Mouse (Mus musculus) forebrain, embryonic 11.5 days (tissue): ENCODE measurements around the gene Umodl1. TPM values are rescaled to one million over a fixed set of nuclear protein-coding genes. Genes with fewer than 3 reads are reported as not detected.

Experiments
- ATAC-seq: fragments of 200-750 bp; cut with Nextera tagmentation; replicated peaks from 2 replicates; pipeline ENCODE4 v1.8.0; 2017; ENCODE audit warnings: moderate TSS enrichment; ENCODE audit not compliant: low FRiP score
- DNase-seq: peaks from one replicate; pipeline ENCODE4 v3.0.0-alpha.2; 2017; ENCODE audit warnings: low spot score
- H3K27ac ChIP-seq: fragments of 300-500 bp; sonication (generic); 2 replicates; pipeline ENCODE4 v1.5.1; 2014; ENCODE audit warnings: low read depth, low read length
- H3K27me3 ChIP-seq: fragments of 300-500 bp; sonication (generic); 2 replicates; pipeline ENCODE4 v1.6.1; 2014; ENCODE audit warnings: mild to moderate bottlenecking, low read length, mixed read lengths; ENCODE audit not compliant: control insufficient read depth, insufficient read depth
- H3K36me3 ChIP-seq: fragments of 300-500 bp; sonication (generic); 2 replicates; pipeline ENCODE4 v1.6.1; 2014; ENCODE audit warnings: mild to moderate bottlenecking, low read length, moderate library complexity, mixed read lengths; ENCODE audit not compliant: control insufficient read depth, insufficient read depth
- H3K4me1 ChIP-seq: fragments of 300-500 bp; sonication (generic); replicated peaks from 2 replicates; pipeline ENCODE4 v1.6.1; 2014; ENCODE audit warnings: low read length, mixed read lengths; ENCODE audit not compliant: control insufficient read depth, insufficient read depth
- H3K4me2 ChIP-seq: fragments of 300-500 bp; sonication (generic); 2 replicates; pipeline ENCODE4 v1.6.1; 2014; ENCODE audit warnings: low read depth, mild to moderate bottlenecking, low read length, moderate library complexity, mixed read lengths; ENCODE audit not compliant: severe bottlenecking
- H3K4me3 ChIP-seq: fragments of 300-500 bp; sonication (generic); 2 replicates; pipeline ENCODE4 v1.5.1; 2014; ENCODE audit warnings: low read depth, low read length
- H3K9ac ChIP-seq: fragments of 300-500 bp; sonication (generic); 2 replicates; pipeline ENCODE4 v1.6.1; 2014; ENCODE audit warnings: low read length
- H3K9me3 ChIP-seq: fragments of 300-500 bp; sonication (generic); 2 replicates; pipeline ENCODE4 v1.6.1; 2016; ENCODE audit warnings: low read length, mixed read lengths; ENCODE audit not compliant: control insufficient read depth
- WGBS: fragments of 180-500 bp; shearing (Covaris S2); extraction: QIAGEN DNeasy Blood & Tissue Kit; methylation state at CpG from one replicate; pipeline ENCODE4 v1.1.7; 2014; 5-methylcytosine and 5-hydroxymethylcytosine counted together
- polyA plus RNA-seq: library from polyadenylated mRNA; unstranded; fragments of >200 nt; fragmentation: Nextera tagmentation; extraction: Ambion mirVana; gene quantifications from 2 replicates; pipeline ENCODE4 v1.2.1, GENCODE M21; 2014

Gene Umodl1
- polyA plus RNA-seq, 1 experiment from 2014 or later: 0.24 TPM

- no peaks in the 10 kb centered on the region for H3K36me3 ChIP-seq
- 80% methylated on average over 3 of the region's 3 CpGs for WGBS
- no peak overlapping the region for H3K27ac ChIP-seq
- H3K27me3 ChIP-seq: no peaks in the 10 kb centered on the region
- H3K4me2 ChIP-seq: no peak overlapping the region
- H3K4me3 ChIP-seq: no peak overlapping the region
- no peaks in the 10 kb centered on the region for H3K4me1 ChIP-seq
- ATAC-seq (no peak), DNase-seq (no peak)
- H3K9me3 ChIP-seq: no peaks in the 10 kb centered on the region
- no peak overlapping the region for H3K9ac ChIP-seq
These were observed 52.9 kb downstream of the Umodl1 start for GRCm38 (mm10) chr17:31007357-31007756.

GRCm38 (mm10) chr17:31008416-31008815 is 54.0 kb downstream of the Umodl1 start:
- 87% methylated on average over 8 of the region's 8 CpGs for WGBS
- Histone ChIP-seq H3K9me3 (no peaks in the 10 kb centered on the region), H3K4me1 (no peaks in the 10 kb centered on the region), H3K27me3 (no peaks in the 10 kb centered on the region), H3K27ac (no peak overlapping the region), H3K4me3 (no peak overlapping the region), H3K4me2 (no peak overlapping the region), H3K9ac (no peak overlapping the region), H3K36me3 (no peaks in the 10 kb centered on the region)
- DNase-seq: no peak
- ATAC-seq: no peak

GRCm38 (mm10) chr17:31011551-31012394 is 57.3 kb downstream of the Umodl1 start:
- no peak overlapping the region for H3K9ac ChIP-seq
- no peak overlapping the region for H3K4me3 ChIP-seq
- H3K4me2 ChIP-seq: no peak overlapping the region
- WGBS: 34% methylated on average over 9 of the region's 9 CpGs
- H3K9me3 ChIP-seq: no peaks in the 10 kb centered on the region; the same call in 1 of the 2 replicates
- H3K4me1 ChIP-seq: no peaks in the 10 kb centered on the region
- ATAC-seq (no peak), DNase-seq (peak; percentile 77)
- H3K27me3 ChIP-seq: no peaks in the 10 kb centered on the region
- H3K27ac ChIP-seq: no peak overlapping the region
- H3K36me3 ChIP-seq: no peaks in the 10 kb centered on the region

GRCm38 (mm10) chr17:31018267-31018666 is 63.8 kb downstream of the Umodl1 start:
- Histone ChIP-seq H3K9ac (no peak overlapping the region), H3K9me3 (no peaks in the 10 kb centered on the region; the same call in 1 of the 2 replicates), H3K4me3 (no peak overlapping the region), H3K36me3 (no peaks in the 10 kb centered on the region), H3K27ac (no peak overlapping the region), H3K4me2 (no peak overlapping the region), H3K4me1 (no peaks in the 10 kb centered on the region), H3K27me3 (no peaks in the 10 kb centered on the region)
- peak; percentile 75 for DNase-seq
- WGBS: 69% methylated on average over 4 of the region's 4 CpGs
- ATAC-seq: no peak

GRCm38 (mm10) chr17:31019505-31019904 is 65.1 kb downstream of the Umodl1 start:
- H3K4me1 ChIP-seq: no peaks in the 10 kb centered on the region
- ATAC-seq: no peak

DNA sequence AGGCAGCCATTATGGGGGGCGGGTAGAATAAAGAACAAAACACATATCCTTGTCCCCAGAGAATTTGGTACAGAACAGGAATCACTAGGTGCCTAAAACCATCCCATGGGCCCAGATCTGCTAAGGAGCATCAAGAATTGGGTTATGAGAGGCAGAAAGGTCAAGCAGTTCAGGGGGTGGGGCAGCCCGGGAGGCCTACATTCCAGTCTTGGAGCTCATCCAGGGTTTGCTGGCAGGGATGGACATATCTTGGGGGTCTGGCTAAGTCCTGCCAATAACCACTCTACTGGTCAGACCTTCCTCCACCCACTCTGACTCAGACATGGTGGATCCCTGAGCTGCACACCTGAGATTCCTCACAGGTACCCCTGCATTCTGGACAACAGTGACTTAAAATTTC is 65.6 kb downstream of the Umodl1 start:
- Histone ChIP-seq H3K27me3 (no peaks in the 10 kb centered on the region), H3K9ac (no peak overlapping the region), H3K4me3 (no peak overlapping the region), H3K27ac (no peak overlapping the region), H3K9me3 (no peaks in the 10 kb centered on the region; the same call in 1 of the 2 replicates), H3K4me1 (no peaks in the 10 kb centered on the region), H3K4me2 (no peak overlapping the region), H3K36me3 (no peaks in the 10 kb centered on the region)
- no peak for ATAC-seq
- 85% methylated on average over 2 of the region's 2 CpGs for WGBS
- DNase-seq: no peak

More at GRCm38 (mm10) chr17:31019505-31019904, 65.1 kb downstream of the Umodl1 start:
- 0% methylated on average over 2 of the region's 2 CpGs for WGBS
- H3K36me3 ChIP-seq: no peaks in the 10 kb centered on the region
- H3K9me3 ChIP-seq: no peaks in the 10 kb centered on the region; the same call in 1 of the 2 replicates
- peak; percentile 79 for DNase-seq
- no peak overlapping the region for H3K9ac ChIP-seq
- no peak overlapping the region for H3K4me3 ChIP-seq
- H3K27me3 ChIP-seq: no peaks in the 10 kb centered on the region
- H3K27ac ChIP-seq: no peak overlapping the region
- H3K4me2 ChIP-seq: no peak overlapping the region

GRCm38 (mm10) chr17:31021276-31021675 is 66.8 kb downstream of the Umodl1 start:
- WGBS: 90% methylated on average over 8 of the region's 8 CpGs
- no peak for ATAC-seq
- H3K4me3 ChIP-seq: no peak overlapping the region

GRCm38 (mm10) chr17:31024125-31024781 is 69.8 kb downstream of the Umodl1 start:
- Histone ChIP-seq H3K4me2 (no peak overlapping the region), H3K27me3 (no peaks in the 10 kb centered on the region), H3K27ac (no peak overlapping the region), H3K36me3 (no peaks in the 10 kb centered on the region), H3K9ac (no peak overlapping the region), H3K4me3 (no peak overlapping the region), H3K4me1 (no peaks in the 10 kb centered on the region), H3K9me3 (no peaks in the 10 kb centered on the region)
- WGBS: 82% methylated on average over 7 of the region's 7 CpGs
- ATAC-seq: no peak
- DNase-seq: no peak

More at GRCm38 (mm10) chr17:31021276-31021675, 66.8 kb downstream of the Umodl1 start:
- no peak overlapping the region for H3K27ac ChIP-seq
- H3K36me3 ChIP-seq: no peaks in the 10 kb centered on the region
- H3K9ac ChIP-seq: no peak overlapping the region
- no peak overlapping the region for H3K4me2 ChIP-seq
- no peaks in the 10 kb centered on the region for H3K27me3 ChIP-seq
- no peaks in the 10 kb centered on the region for H3K4me1 ChIP-seq
- no peak for DNase-seq
- no peaks in the 10 kb centered on the region; the same call in 1 of the 2 replicates for H3K9me3 ChIP-seq
